Mouse (Mus musculus): ENCODE results near the gene Chfr. TPM values are rescaled to one million over a fixed set of nuclear protein-coding genes. Genes with fewer than 3 reads are reported as not detected.

Chfr gene
- polyA plus RNA-seq, 1 experiment, result 100 TPM

DNA sequence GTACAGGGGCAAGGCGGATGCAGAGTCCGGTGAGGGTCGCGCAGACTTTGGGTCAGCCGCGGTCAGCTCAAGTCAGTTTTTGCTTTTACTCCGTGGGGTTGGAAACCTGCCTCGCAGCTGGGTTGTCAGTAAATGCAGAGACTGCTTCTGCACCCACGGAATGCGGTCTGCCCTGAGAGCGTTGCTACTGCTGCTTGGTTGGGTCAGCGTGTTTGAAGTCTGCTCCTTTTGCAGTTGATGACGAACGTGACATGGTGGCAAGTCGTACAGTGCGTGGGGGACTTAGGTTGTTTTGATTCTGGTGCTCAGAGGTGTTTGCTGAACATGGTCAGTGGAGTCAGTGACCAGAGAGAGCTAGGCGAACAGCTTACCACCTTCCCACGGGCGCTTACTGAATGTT is 41.4 kb downstream of the Chfr start:
- WGBS, result 4% methylated on average over 19 of the region's 19 CpGs
- no peak for DNase-seq

GRCm38 (mm10) chr5:110178628-110179027 is 43.0 kb downstream of the Chfr start:
- no peaks in the 10 kb centered on the region for H3K27me3 ChIP-seq (ENCODE audit: control insufficient read depth, insufficient read depth, low read length)
- H3K4me3 ChIP-seq (replicated peaks; ENCODE audit: insufficient read depth, low read depth, low read length), result no peak overlapping the region
- TF ChIP-seq CTCF (IDR thresholded peaks at IDR 0.05; ENCODE audit: borderline replicate concordance, insufficient read depth, low read depth, low read length) (no peak), POLR2A (IDR thresholded peaks at IDR 0.05; ENCODE audit: borderline replicate concordance, insufficient read depth, low read length) (no peak)
- 93% methylated on average over 2 of the region's 2 CpGs for WGBS
- H3K27ac ChIP-seq (ENCODE audit: insufficient read depth, low read length), result no peak overlapping the region
- no peak for DNase-seq
- no peaks in the 10 kb centered on the region; the same call in 1 of the 2 replicates for H3K4me1 ChIP-seq (ENCODE audit: control insufficient read depth, insufficient read depth, low read length)

More for the DNA sequence above, 41.4 kb downstream of the Chfr start:
- no peaks in the 10 kb centered on the region; the same call in 1 of the 2 replicates for H3K4me1 ChIP-seq (ENCODE audit: control insufficient read depth, insufficient read depth, low read length)
- no peaks in the 10 kb centered on the region for H3K27me3 ChIP-seq (ENCODE audit: control insufficient read depth, insufficient read depth, low read length)
- peak overlapping the region; percentile 95 for H3K4me3 ChIP-seq (replicated peaks; ENCODE audit: insufficient read depth, low read depth, low read length)
- no peak for TF ChIP-seq POLR2A (IDR thresholded peaks at IDR 0.05; ENCODE audit: borderline replicate concordance, insufficient read depth, low read length)
- no peak for TF ChIP-seq CTCF (IDR thresholded peaks at IDR 0.05; ENCODE audit: borderline replicate concordance, insufficient read depth, low read depth, low read length)
- H3K27ac ChIP-seq (ENCODE audit: insufficient read depth, low read length), result peak overlapping the region; percentile 48

DNA sequence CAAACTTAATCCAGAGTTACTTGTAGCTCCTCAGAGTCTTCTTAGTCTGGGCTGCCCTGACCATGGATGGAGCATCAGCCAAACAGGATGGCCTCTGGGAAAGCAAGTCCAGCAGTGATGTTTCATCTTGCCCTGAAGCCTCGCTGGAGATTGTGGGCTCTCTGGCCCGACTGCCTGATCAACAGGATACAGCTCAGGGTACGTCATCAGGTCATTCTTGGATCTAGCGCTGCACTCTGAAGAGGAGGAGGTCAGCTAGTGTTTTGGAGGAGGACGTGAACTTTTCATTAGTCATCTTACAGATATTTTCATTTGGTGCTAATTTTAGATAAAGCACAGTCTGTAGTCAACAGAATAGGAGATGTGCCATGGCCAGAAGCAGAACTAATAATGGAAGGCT is 46.1 kb downstream of the Chfr start:
- Histone ChIP-seq H3K4me1 (ENCODE audit: control insufficient read depth, insufficient read depth, low read length) (no peaks in the 10 kb centered on the region; the same call in 1 of the 2 replicates), H3K4me3 (replicated peaks; ENCODE audit: insufficient read depth, low read depth, low read length) (no peak overlapping the region), H3K27ac (ENCODE audit: insufficient read depth, low read length) (no peak overlapping the region), H3K27me3 (ENCODE audit: control insufficient read depth, insufficient read depth, low read length) (no peaks in the 10 kb centered on the region)
- DNase-seq, result no peak
- 86% methylated on average over 5 of the region's 5 CpGs for WGBS
- TF ChIP-seq CTCF (IDR thresholded peaks at IDR 0.05; ENCODE audit: borderline replicate concordance, insufficient read depth, low read depth, low read length) (no peak), POLR2A (IDR thresholded peaks at IDR 0.05; ENCODE audit: borderline replicate concordance, insufficient read depth, low read length) (no peak)

DNA sequence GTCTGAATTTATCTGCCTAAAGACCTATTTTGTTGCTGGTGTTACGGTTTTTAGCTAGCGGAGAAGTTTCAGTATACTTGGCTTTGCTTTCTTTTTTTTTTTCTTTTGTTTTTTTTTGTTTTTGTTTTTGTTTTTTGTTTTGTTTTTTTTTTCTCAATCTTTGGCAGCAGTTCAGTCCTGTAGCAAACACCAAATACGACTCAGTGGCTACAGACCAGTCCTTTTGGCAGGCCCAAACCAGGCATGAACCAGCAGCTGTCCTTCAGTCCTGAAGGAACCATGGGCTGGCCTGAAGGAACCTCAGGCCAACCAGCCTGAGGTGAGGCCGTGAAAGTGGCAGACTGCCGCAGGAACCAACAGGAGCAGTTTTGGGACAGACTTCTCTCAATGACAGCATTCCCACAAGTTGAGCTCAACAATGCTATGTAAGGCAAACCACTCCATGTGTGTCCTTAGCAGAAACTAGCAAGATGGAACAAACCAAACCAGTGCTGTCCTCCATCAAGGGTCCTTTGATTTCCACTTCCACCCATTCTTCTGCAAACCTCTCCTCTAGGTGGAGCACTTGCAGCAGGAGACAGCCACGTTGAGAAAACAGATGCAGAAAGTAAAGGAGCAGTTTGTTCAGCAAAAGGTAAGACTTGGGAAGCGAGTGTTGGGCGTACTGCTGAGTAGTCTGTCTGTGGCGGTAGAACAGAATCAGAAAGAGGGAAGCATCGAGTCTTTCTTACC is 67.7 kb downstream of the Chfr start:
- WGBS, result 79% methylated on average over 10 of the region's 10 CpGs

GRCm38 (mm10) chr5:110204777-110205176 is 69.1 kb downstream of the Chfr start:
- Histone ChIP-seq H3K27ac (ENCODE audit: insufficient read depth, low read length) (no peak overlapping the region), H3K27me3 (ENCODE audit: control insufficient read depth, insufficient read depth, low read length) (no peaks in the 10 kb centered on the region), H3K4me1 (ENCODE audit: control insufficient read depth, insufficient read depth, low read length) (no peaks in the 10 kb centered on the region), H3K4me3 (replicated peaks; ENCODE audit: insufficient read depth, low read depth, low read length) (no peak overlapping the region)
- DNase-seq, result no peak
- WGBS, result 73% methylated on average over 6 of the region's 6 CpGs
- TF ChIP-seq POLR2A (IDR thresholded peaks at IDR 0.05; ENCODE audit: borderline replicate concordance, insufficient read depth, low read length), result no peak
- peak; percentile 63 for TF ChIP-seq CTCF (IDR thresholded peaks at IDR 0.05; ENCODE audit: borderline replicate concordance, insufficient read depth, low read depth, low read length)

More for the DNA sequence above, 67.7 kb downstream of the Chfr start:
- TF ChIP-seq CTCF (IDR thresholded peaks at IDR 0.05; ENCODE audit: borderline replicate concordance, insufficient read depth, low read depth, low read length) (peak; percentile 41; the same call in 1 of the 2 replicates), POLR2A (IDR thresholded peaks at IDR 0.05; ENCODE audit: borderline replicate concordance, insufficient read depth, low read length) (no peak)
- peak in 1 of 2 experiments; percentile 24 for DNase-seq
- Histone ChIP-seq H3K4me1 (ENCODE audit: control insufficient read depth, insufficient read depth, low read length) (no peaks in the 10 kb centered on the region), H3K27ac (ENCODE audit: insufficient read depth, low read length) (no peak overlapping the region), H3K27me3 (ENCODE audit: control insufficient read depth, insufficient read depth, low read length) (no peaks in the 10 kb centered on the region), H3K4me3 (replicated peaks; ENCODE audit: insufficient read depth, low read depth, low read length) (no peak overlapping the region)

GRCm38 (mm10) chr5:110211312-110211711 is 75.7 kb downstream of the Chfr start:
- Histone ChIP-seq H3K4me3 (replicated peaks; ENCODE audit: insufficient read depth, low read depth, low read length) (no peak overlapping the region), H3K27me3 (ENCODE audit: control insufficient read depth, insufficient read depth, low read length) (no peaks in the 10 kb centered on the region), H3K27ac (ENCODE audit: insufficient read depth, low read length) (no peak overlapping the region), H3K4me1 (ENCODE audit: control insufficient read depth, insufficient read depth, low read length) (no peaks in the 10 kb centered on the region)
- 79% methylated on average over 2 of the region's 2 CpGs for WGBS
- no peak for DNase-seq
- no peak for TF ChIP-seq CTCF (IDR thresholded peaks at IDR 0.05; ENCODE audit: borderline replicate concordance, insufficient read depth, low read depth, low read length)
- no peak for TF ChIP-seq POLR2A (IDR thresholded peaks at IDR 0.05; ENCODE audit: borderline replicate concordance, insufficient read depth, low read length)

DNA sequence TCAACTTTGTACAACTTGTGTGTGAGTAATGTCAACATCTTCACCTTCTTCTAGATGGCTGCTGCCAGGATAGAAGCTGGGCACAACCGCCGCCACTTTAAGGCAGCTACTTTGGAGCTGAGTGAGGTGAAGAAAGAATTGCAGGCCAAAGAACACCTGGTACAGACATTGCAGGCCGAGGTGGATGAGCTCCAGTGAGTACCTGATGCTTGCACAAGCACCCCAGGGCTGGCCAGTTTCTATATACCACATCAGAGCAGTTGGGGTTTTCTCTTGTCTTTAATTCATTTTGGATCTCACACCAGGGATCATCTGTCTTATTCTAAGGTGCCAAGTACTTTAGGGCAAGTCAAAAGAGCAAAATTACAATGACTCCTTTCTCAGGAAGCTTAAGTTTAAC is 81.1 kb downstream of the Chfr start:
- no peak overlapping the region for H3K4me3 ChIP-seq (replicated peaks; ENCODE audit: insufficient read depth, low read depth, low read length)
- no peaks in the 10 kb centered on the region; the same call in 1 of the 2 replicates for H3K4me1 ChIP-seq (ENCODE audit: control insufficient read depth, insufficient read depth, low read length)
- WGBS, result 96% methylated on average over 3 of the region's 3 CpGs
- H3K27me3 ChIP-seq (ENCODE audit: control insufficient read depth, insufficient read depth, low read length), result no peaks in the 10 kb centered on the region
- TF ChIP-seq POLR2A (IDR thresholded peaks at IDR 0.05; ENCODE audit: borderline replicate concordance, insufficient read depth, low read length) (no peak), CTCF (IDR thresholded peaks at IDR 0.05; ENCODE audit: borderline replicate concordance, insufficient read depth, low read depth, low read length) (no peak)
- H3K27ac ChIP-seq (ENCODE audit: insufficient read depth, low read length), result no peak overlapping the region
- no peak for DNase-seq

DNA sequence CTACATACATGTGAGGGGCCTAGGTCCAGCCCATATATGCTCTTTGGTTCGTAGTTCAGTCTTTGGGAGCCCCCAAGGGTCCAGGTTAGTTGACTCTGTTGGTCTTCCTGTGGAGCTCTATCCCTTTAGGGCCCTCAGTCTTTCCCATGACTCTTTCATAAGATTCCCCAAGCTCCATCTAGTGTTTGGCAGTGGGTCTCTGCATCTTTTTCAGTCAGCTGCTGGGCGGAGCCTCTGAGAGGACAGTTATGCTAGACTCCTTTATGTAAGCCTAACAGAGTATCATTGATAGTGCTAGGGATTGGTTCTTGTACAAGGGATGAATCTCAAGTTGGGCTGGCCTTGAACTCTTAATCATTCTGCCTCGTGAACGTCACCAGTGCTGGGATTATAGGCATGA is 84.7 kb downstream of the Chfr start:
- WGBS, result 95% methylated on average over 4 of the region's 4 CpGs
- no peak overlapping the region for H3K27ac ChIP-seq (ENCODE audit: insufficient read depth, low read length)
- H3K4me1 ChIP-seq (ENCODE audit: control insufficient read depth, insufficient read depth, low read length), result peaks cover 6% of the 10 kb centered on the region; the same call in 1 of the 2 replicates
- no peaks in the 10 kb centered on the region for H3K27me3 ChIP-seq (ENCODE audit: control insufficient read depth, insufficient read depth, low read length)
- H3K4me3 ChIP-seq (replicated peaks; ENCODE audit: insufficient read depth, low read depth, low read length), result no peak overlapping the region
- DNase-seq, result no peak
- TF ChIP-seq POLR2A (IDR thresholded peaks at IDR 0.05; ENCODE audit: borderline replicate concordance, insufficient read depth, low read length), result no peak
- no peak for TF ChIP-seq CTCF (IDR thresholded peaks at IDR 0.05; ENCODE audit: borderline replicate concordance, insufficient read depth, low read depth, low read length)

Other genes with a start within 250 kb of the Chfr start
- 0.08 and 0.21 TPM in 2 replicates for gene Gm15446, start 212.4 kb upstream of the Chfr start, polyA plus RNA-seq (2012; rRNA removed)
- 37.5 and 38.5 TPM in 2 replicates for gene Zfp932, start 139.3 kb upstream of the Chfr start, polyA plus RNA-seq (2012; rRNA removed)
- gene Gm17655, start 63.3 kb upstream of the Chfr start, polyA plus RNA-seq (2012; rRNA removed), result 1.6 and 2.1 TPM in 2 replicates
- gene Gm35315, start 41.4 kb upstream of the Chfr start, polyA plus RNA-seq (2012; rRNA removed), result 0.78 and 0.79 TPM in 2 replicates
- gene Plcxd1, start 35.9 kb upstream of the Chfr start, polyA plus RNA-seq (2012; rRNA removed), result 7.2 and 7.8 TPM in 2 replicates
- gene Gtpbp6, start 27.6 kb upstream of the Chfr start, polyA plus RNA-seq (2012; rRNA removed), result 145 and 152 TPM in 2 replicates
- gene Zfp605, start 25.8 kb upstream of the Chfr start, polyA plus RNA-seq (2012; rRNA removed), result 7.0 and 7.5 TPM in 2 replicates
- 21.7 and 22.5 TPM in 2 replicates for gene Golga3, start 40.9 kb downstream of the Chfr start, polyA plus RNA-seq (2012; rRNA removed)
- gene Ankle2, start 95.2 kb downstream of the Chfr start, polyA plus RNA-seq (2012; rRNA removed), result 22.8 and 23.5 TPM in 2 replicates
- 39.7 and 41.6 TPM in 2 replicates for gene Pgam5, start 134.1 kb downstream of the Chfr start, polyA plus RNA-seq (2012; rRNA removed)
- gene Pxmp2, start 150.3 kb downstream of the Chfr start, polyA plus RNA-seq (2012; rRNA removed), result 9.5 and 9.9 TPM in 2 replicates
- 1.3 and 1.6 TPM in 2 replicates for gene Pole, start 150.5 kb downstream of the Chfr start, polyA plus RNA-seq (2012; rRNA removed)
- gene P2rx2, start 207.4 kb downstream of the Chfr start, polyA plus RNA-seq (2012; rRNA removed), result 0.26 and 0.32 TPM in 2 replicates
- not detected in 2 replicates for gene Lrcol1, start 208.9 kb downstream of the Chfr start, polyA plus RNA-seq (2012; rRNA removed)